In genomic region chr7:109620288-109620687, GRCm38 (mm10) we compare ENCODE assay signal across 24 mouse cellular contexts.
DNase-seq lines count a peak whose midpoint lies in the region; ATAC-seq and TF ChIP-seq lines count a peak whose summit lies in the region.
"Had no signal": no experiment of that assay in that cellular context is flagged by ENCODE, and none has a peak within 500 bp of the region (broad histone marks: within the 10 kb centered on the region; RNA-seq: fewer than 3 reads in every experiment).

No protein-coding gene starts in this region.

- no peak for DNase-seq in heart, postnatal 4 days
- DNase-seq in limb, embryonic 10.5 days (ENCODE audit: low spot score), result no peak
- DNase-seq in stomach, postnatal 0 days (ENCODE audit: low spot score), result no peak
- DNase-seq in right cerebral cortex, postnatal 36 days (ENCODE audit: low spot score in 2 of 2), result no peak
- DNase-seq: adrenal gland, adult 2 months; cerebellum, adult 2 months; cerebellum, postnatal 14 days; gastrocnemius, adult 2 months; kidney, adult 9 months; kidney, postnatal 25 days; midbrain, embryonic 14.5 days; thymus, adult 2 months; thymus, postnatal 36 days had no signal

- H3K9me3 ChIP-seq in heart, embryonic 15.5 days (replicated peaks), result no peaks in the 10 kb centered on the region
- no peaks in the 10 kb centered on the region for H3K9me3 ChIP-seq in limb, embryonic 13.5 days
- H3K9me3 ChIP-seq in limb, embryonic 10.5 days (replicated peaks), result no peaks in the 10 kb centered on the region
- H3K9me3 ChIP-seq in stomach, embryonic 15.5 days, result no peaks in the 10 kb centered on the region
- no peaks in the 10 kb centered on the region for H3K9me3 ChIP-seq in stomach, postnatal 0 days (ENCODE audit: control insufficient read depth, low read length)
- H3K9me3 ChIP-seq: hindbrain, embryonic 15.5 days; limb, embryonic 12.5 days had no signal

- TF ChIP-seq EP300 in stomach, postnatal 0 days (optimal IDR thresholded peaks at IDR 0.05), result no peak

- H3K4me1 ChIP-seq in heart, embryonic 15.5 days (replicated peaks), result peaks cover 59% of the 10 kb centered on the region
- peaks cover 46% of the 10 kb centered on the region for H3K4me1 ChIP-seq in limb, embryonic 13.5 days
- H3K4me1 ChIP-seq in limb, embryonic 10.5 days, result peaks cover 28% of the 10 kb centered on the region
- peaks cover 23% of the 10 kb centered on the region for H3K4me1 ChIP-seq in stomach, embryonic 15.5 days
- peaks cover 7% of the 10 kb centered on the region for H3K4me1 ChIP-seq in stomach, postnatal 0 days (replicated peaks; ENCODE audit: control insufficient read depth, insufficient read depth)

- no peak overlapping the region for H3K4me3 ChIP-seq in heart, embryonic 15.5 days
- no peak overlapping the region for H3K4me3 ChIP-seq in limb, embryonic 13.5 days
- H3K4me3 ChIP-seq in limb, embryonic 10.5 days, result no peak overlapping the region
- H3K4me3 ChIP-seq in stomach, embryonic 15.5 days (replicated peaks), result no peak overlapping the region
- no peak overlapping the region for H3K4me3 ChIP-seq in stomach, postnatal 0 days (ENCODE audit: low read depth, low read length)
- H3K4me3 ChIP-seq: erythroblast, embryonic 14.5 days; gastrocnemius, adult 2 months; hindbrain, embryonic 15.5 days; limb, embryonic 12.5 days had no signal

- no peak for ATAC-seq in heart, embryonic 15.5 days (replicated peaks; ENCODE audit: insufficient number of reproducible peaks, insufficient read depth, low FRiP score, low read depth)
- ATAC-seq in limb, embryonic 13.5 days (ENCODE audit: low FRiP score, low read depth), result no peak
- ATAC-seq in stomach, embryonic 15.5 days (ENCODE audit: insufficient read depth, low FRiP score, low read depth), result no peak
- no peak for ATAC-seq in stomach, postnatal 0 days (ENCODE audit: low FRiP score, low TSS enrichment)
- ATAC-seq: CD4-positive, CD25-positive, alpha-beta regulatory T cell, adult 4 months; forebrain, embryonic 16.5 days; inflammation-experienced regulatory T-cells, adult 6 months had no signal

- no peaks in the 10 kb centered on the region for H3K36me3 ChIP-seq in heart, embryonic 15.5 days
- H3K36me3 ChIP-seq in limb, embryonic 13.5 days, result no peaks in the 10 kb centered on the region
- peaks cover 9% of the 10 kb centered on the region; the same call in 1 of the 2 replicates for H3K36me3 ChIP-seq in limb, embryonic 10.5 days
- no peaks in the 10 kb centered on the region for H3K36me3 ChIP-seq in stomach, embryonic 15.5 days
- H3K36me3 ChIP-seq in stomach, postnatal 0 days (ENCODE audit: control insufficient read depth, insufficient read depth, low read length), result no peaks in the 10 kb centered on the region
- H3K36me3 ChIP-seq: hindbrain, embryonic 15.5 days had no signal

- peak overlapping the region; percentile 52; the same call in 1 of the 2 replicates for H3K27ac ChIP-seq in heart, embryonic 15.5 days
- 0 out of 2 replicates have a peak overlapping the region, but pooled peaks have one; percentile 22 for H3K27ac ChIP-seq in limb, embryonic 13.5 days
- H3K27ac ChIP-seq in limb, embryonic 10.5 days, result no peak overlapping the region
- 0 out of 2 replicates have a peak overlapping the region, but pooled peaks have one; percentile 32 for H3K27ac ChIP-seq in stomach, embryonic 15.5 days
- no peak overlapping the region for H3K27ac ChIP-seq in stomach, postnatal 0 days (replicated peaks)
- H3K27ac ChIP-seq: gastrocnemius, adult 2 months; hindbrain, embryonic 15.5 days; limb, embryonic 12.5 days; macrophage had no signal

- H3K27me3 ChIP-seq in heart, embryonic 15.5 days, result no peaks in the 10 kb centered on the region
- no peaks in the 10 kb centered on the region for H3K27me3 ChIP-seq in limb, embryonic 13.5 days
- H3K27me3 ChIP-seq in limb, embryonic 10.5 days (ENCODE audit: low read depth, poor library complexity, severe bottlenecking), result no peaks in the 10 kb centered on the region
- no peaks in the 10 kb centered on the region for H3K27me3 ChIP-seq in stomach, embryonic 15.5 days (replicated peaks)
- no peaks in the 10 kb centered on the region for H3K27me3 ChIP-seq in stomach, postnatal 0 days (ENCODE audit: control insufficient read depth, insufficient read depth, low read length)
- H3K27me3 ChIP-seq: hindbrain, embryonic 15.5 days; limb, embryonic 12.5 days had no signal

- H3K9ac ChIP-seq in heart, embryonic 15.5 days, result no peak overlapping the region
- no peak overlapping the region for H3K9ac ChIP-seq in limb, embryonic 13.5 days
- no peak overlapping the region for H3K9ac ChIP-seq in stomach, embryonic 15.5 days
- no peak overlapping the region for H3K9ac ChIP-seq in stomach, postnatal 0 days (ENCODE audit: low read length)
- H3K9ac ChIP-seq: hindbrain, embryonic 15.5 days; limb, embryonic 12.5 days had no signal

- no peak overlapping the region for H3K4me2 ChIP-seq in heart, embryonic 15.5 days
- no peak overlapping the region for H3K4me2 ChIP-seq in limb, embryonic 13.5 days (replicated peaks)
- H3K4me2 ChIP-seq in stomach, embryonic 15.5 days, result no peak overlapping the region
- no peak overlapping the region for H3K4me2 ChIP-seq in stomach, postnatal 0 days (replicated peaks; ENCODE audit: low read depth)
- H3K4me2 ChIP-seq: hindbrain, embryonic 15.5 days; limb, embryonic 12.5 days; liver, embryonic 11.5 days had no signal

- WGBS in heart, embryonic 15.5 days, result 79% methylated on average over 3 of the region's 3 CpGs
- 81% methylated on average over 3 of the region's 3 CpGs for WGBS in limb, embryonic 13.5 days
- 87% methylated on average over 3 of the region's 3 CpGs for WGBS in limb, embryonic 10.5 days
- WGBS in stomach, embryonic 15.5 days, result 78% methylated on average over 3 of the region's 3 CpGs
- WGBS in stomach, postnatal 0 days, result 66% methylated on average over 3 of the region's 3 CpGs

- TF ChIP-seq CTCF in stomach, postnatal 0 days (IDR thresholded peaks at IDR 0.05; ENCODE audit: low read depth), result no peak

Comparison
In these comparisons a context has a peak if more than half of its experiments do, and no peak if none do; other contexts are left out.
1. H3K27ac ChIP-seq: peak in heart, embryonic 15.5 days (single experiment), limb, embryonic 13.5 days (single experiment) and stomach, embryonic 15.5 days (single experiment); none in limb, embryonic 10.5 days (single experiment) and stomach, postnatal 0 days (single experiment).